Mouse (Mus musculus): Measurements from ENCODE around the gene Btg2. TPM values are rescaled to one million over a fixed set of nuclear protein-coding genes. Genes with fewer than 3 reads are reported as not detected.

The Btg2 gene
- polyA plus RNA-seq, 1 experiment from 2014 or later: 38.6 TPM

- H3K4me2 ChIP-seq: no peak overlapping the region
- H3K4me1 ChIP-seq (replicated peaks; ENCODE audit: control insufficient read depth, insufficient read depth, low read length): peaks cover 55% of the 10 kb centered on the region
- H3K4me3 ChIP-seq (ENCODE audit: low read depth, low read length): no peak overlapping the region
- H3K9ac ChIP-seq (ENCODE audit: low read depth, low read length): no peak overlapping the region
- DNase-seq (ENCODE audit: low spot score): no peak
- 76% methylated on average over 3 of the region's 3 CpGs for WGBS
- no peaks in the 10 kb centered on the region for H3K9me3 ChIP-seq (ENCODE audit: control insufficient read depth, low read length)
- H3K27ac ChIP-seq (ENCODE audit: low read depth, low read length): no peak overlapping the region
- no peaks in the 10 kb centered on the region for H3K27me3 ChIP-seq (replicated peaks; ENCODE audit: control insufficient read depth, insufficient read depth, low read length)
- no peak for ATAC-seq (replicated peaks; ENCODE audit: low FRiP score)
- H3K36me3 ChIP-seq (ENCODE audit: control insufficient read depth, insufficient read depth, low read length): no peaks in the 10 kb centered on the region
Observed at GRCm38 (mm10) chr1:134084128-134084527, 5.2 kb upstream of the Btg2 start.

- peaks cover 53% of the 10 kb centered on the region for H3K4me1 ChIP-seq (replicated peaks; ENCODE audit: control insufficient read depth, insufficient read depth, low read length)
- no peaks in the 10 kb centered on the region for H3K27me3 ChIP-seq (replicated peaks; ENCODE audit: control insufficient read depth, insufficient read depth, low read length)
- peak overlapping the region; percentile 10; the same call in 1 of the 2 replicates for H3K27ac ChIP-seq (ENCODE audit: low read depth, low read length)
- no peak overlapping the region for H3K4me3 ChIP-seq (ENCODE audit: low read depth, low read length)
- H3K36me3 ChIP-seq (ENCODE audit: control insufficient read depth, insufficient read depth, low read length): no peaks in the 10 kb centered on the region
- WGBS: 66% methylated on average over 8 of the region's 8 CpGs
- DNase-seq (ENCODE audit: low spot score) (no peak), ATAC-seq (replicated peaks; ENCODE audit: low FRiP score) (no peak)
- no peaks in the 10 kb centered on the region for H3K9me3 ChIP-seq (ENCODE audit: control insufficient read depth, low read length)
- H3K9ac ChIP-seq (ENCODE audit: low read depth, low read length): 0 out of 2 replicates have a peak overlapping the region, but pooled peaks have one; percentile 4
- no peak overlapping the region for H3K4me2 ChIP-seq
Observed at GRCm38 (mm10) chr1:134083676-134084075, 4.8 kb upstream of the Btg2 start.

- 39% methylated on average over 11 of the region's 11 CpGs for WGBS
- Histone ChIP-seq H3K27me3 (replicated peaks; ENCODE audit: control insufficient read depth, insufficient read depth, low read length) (no peaks in the 10 kb centered on the region), H3K4me3 (ENCODE audit: low read depth, low read length) (no peak overlapping the region), H3K4me2 (peak overlapping the region; percentile 30; the same call in 1 of the 2 replicates), H3K27ac (ENCODE audit: low read depth, low read length) (0 out of 2 replicates have a peak overlapping the region, but pooled peaks have one; percentile 20), H3K36me3 (ENCODE audit: control insufficient read depth, insufficient read depth, low read length) (no peaks in the 10 kb centered on the region), H3K9ac (ENCODE audit: low read depth, low read length) (peak overlapping the region; percentile 10; the same call in 1 of the 2 replicates), H3K4me1 (replicated peaks; ENCODE audit: control insufficient read depth, insufficient read depth, low read length) (peaks cover 55% of the 10 kb centered on the region), H3K9me3 (ENCODE audit: control insufficient read depth, low read length) (no peaks in the 10 kb centered on the region)
- no peak for DNase-seq (ENCODE audit: low spot score)
- ATAC-seq (replicated peaks; ENCODE audit: low FRiP score): peak; percentile 56
Observed at GRCm38 (mm10) chr1:134082987-134083516, 4.1 kb upstream of the Btg2 start.

GRCm38 (mm10) chr1:134080881-134081450 lies 2.0 kb upstream of the Btg2 start:
- H3K9ac ChIP-seq (ENCODE audit: low read depth, low read length): no peak overlapping the region; the same call in 1 of the 2 replicates
- peaks cover 5% of the 10 kb centered on the region; the same call in 1 of the 2 replicates for H3K36me3 ChIP-seq (ENCODE audit: control insufficient read depth, insufficient read depth, low read length)
- H3K27ac ChIP-seq (ENCODE audit: low read depth, low read length): no peak overlapping the region
- DNase-seq (ENCODE audit: low spot score) (no peak), ATAC-seq (replicated peaks; ENCODE audit: low FRiP score) (no peak)
- no peak overlapping the region for H3K4me2 ChIP-seq
- no peaks in the 10 kb centered on the region; the same call in 1 of the 2 replicates for H3K27me3 ChIP-seq (replicated peaks; ENCODE audit: control insufficient read depth, insufficient read depth, low read length)
- H3K4me3 ChIP-seq (ENCODE audit: low read depth, low read length): no peak overlapping the region
- H3K9me3 ChIP-seq (ENCODE audit: control insufficient read depth, low read length): no peaks in the 10 kb centered on the region
- 77% methylated on average over 5 of the region's 5 CpGs for WGBS
- peaks cover 45% of the 10 kb centered on the region for H3K4me1 ChIP-seq (replicated peaks; ENCODE audit: control insufficient read depth, insufficient read depth, low read length)

GRCm38 (mm10) chr1:134080406-134080805 lies 1.5 kb upstream of the Btg2 start:
- Histone ChIP-seq H3K9ac (ENCODE audit: low read depth, low read length) (peak overlapping the region; percentile 20), H3K27ac (ENCODE audit: low read depth, low read length) (0 out of 2 replicates have a peak overlapping the region, but pooled peaks have one; percentile 26), H3K4me1 (replicated peaks; ENCODE audit: control insufficient read depth, insufficient read depth, low read length) (peaks cover 44% of the 10 kb centered on the region), H3K4me3 (ENCODE audit: low read depth, low read length) (no peak overlapping the region), H3K9me3 (ENCODE audit: control insufficient read depth, low read length) (no peaks in the 10 kb centered on the region), H3K27me3 (replicated peaks; ENCODE audit: control insufficient read depth, insufficient read depth, low read length) (no peaks in the 10 kb centered on the region; the same call in 1 of the 2 replicates), H3K36me3 (ENCODE audit: control insufficient read depth, insufficient read depth, low read length) (peaks cover 6% of the 10 kb centered on the region; the same call in 1 of the 2 replicates), H3K4me2 (0 out of 2 replicates have a peak overlapping the region, but pooled peaks have one; percentile 88)
- ATAC-seq (replicated peaks; ENCODE audit: low FRiP score) (no peak), DNase-seq (ENCODE audit: low spot score) (no peak)
- 57% methylated on average over 4 of the region's 4 CpGs for WGBS

- peak overlapping the region; percentile 88 for H3K4me2 ChIP-seq
- H3K9me3 ChIP-seq (ENCODE audit: control insufficient read depth, low read length): no peaks in the 10 kb centered on the region
- peak overlapping the region; percentile 80; the same call in 1 of the 2 replicates for H3K27ac ChIP-seq (ENCODE audit: low read depth, low read length)
- peaks cover 6% of the 10 kb centered on the region; the same call in 1 of the 2 replicates for H3K36me3 ChIP-seq (ENCODE audit: control insufficient read depth, insufficient read depth, low read length)
- WGBS: 7% methylated on average over 9 of the region's 9 CpGs
- peaks cover 46% of the 10 kb centered on the region for H3K4me1 ChIP-seq (replicated peaks; ENCODE audit: control insufficient read depth, insufficient read depth, low read length)
- ATAC-seq (replicated peaks; ENCODE audit: low FRiP score) (no peak), DNase-seq (ENCODE audit: low spot score) (no peak)
- H3K27me3 ChIP-seq (replicated peaks; ENCODE audit: control insufficient read depth, insufficient read depth, low read length): no peaks in the 10 kb centered on the region; the same call in 1 of the 2 replicates
- peak overlapping the region; percentile 67 for H3K9ac ChIP-seq (ENCODE audit: low read depth, low read length)
- peak overlapping the region; percentile 79 for H3K4me3 ChIP-seq (ENCODE audit: low read depth, low read length)
Observed at GRCm38 (mm10) chr1:134079477-134080163, 700 bp upstream of the Btg2 start.

GRCm38 (mm10) chr1:134078061-134078795 lies 692 bp downstream of the Btg2 start:
- peaks cover 55% of the 10 kb centered on the region for H3K4me1 ChIP-seq (replicated peaks; ENCODE audit: control insufficient read depth, insufficient read depth, low read length)
- no peaks in the 10 kb centered on the region for H3K9me3 ChIP-seq (ENCODE audit: control insufficient read depth, low read length)
- peak overlapping the region; percentile 79 for H3K4me3 ChIP-seq (ENCODE audit: low read depth, low read length)
- DNase-seq (ENCODE audit: low spot score) (peak; percentile 49), ATAC-seq (replicated peaks; ENCODE audit: low FRiP score) (peak; percentile 71)
- peak overlapping the region; percentile 83 for H3K9ac ChIP-seq (ENCODE audit: low read depth, low read length)
- H3K27me3 ChIP-seq (replicated peaks; ENCODE audit: control insufficient read depth, insufficient read depth, low read length): no peaks in the 10 kb centered on the region; the same call in 1 of the 2 replicates
- H3K36me3 ChIP-seq (ENCODE audit: control insufficient read depth, insufficient read depth, low read length): peaks cover 6% of the 10 kb centered on the region; the same call in 1 of the 2 replicates
- WGBS: 7% methylated on average over 19 of the region's 19 CpGs
- peak overlapping the region; percentile 80 for H3K27ac ChIP-seq (ENCODE audit: low read depth, low read length)
- H3K4me2 ChIP-seq: peak overlapping the region; percentile 88

- peaks cover 55% of the 10 kb centered on the region for H3K4me1 ChIP-seq (replicated peaks; ENCODE audit: control insufficient read depth, insufficient read depth, low read length)
- peak overlapping the region; percentile 88 for H3K4me2 ChIP-seq
- H3K36me3 ChIP-seq (ENCODE audit: control insufficient read depth, insufficient read depth, low read length): peaks cover 6% of the 10 kb centered on the region; the same call in 1 of the 2 replicates
- 27% methylated on average over 14 of the region's 14 CpGs for WGBS
- ATAC-seq (replicated peaks; ENCODE audit: low FRiP score) (no peak), DNase-seq (ENCODE audit: low spot score) (no peak)
- H3K27ac ChIP-seq (ENCODE audit: low read depth, low read length): peak overlapping the region; percentile 80
- no peaks in the 10 kb centered on the region for H3K9me3 ChIP-seq (ENCODE audit: control insufficient read depth, low read length)
- peak overlapping the region; percentile 83 for H3K9ac ChIP-seq (ENCODE audit: low read depth, low read length)
- H3K27me3 ChIP-seq (replicated peaks; ENCODE audit: control insufficient read depth, insufficient read depth, low read length): no peaks in the 10 kb centered on the region; the same call in 1 of the 2 replicates
- H3K4me3 ChIP-seq (ENCODE audit: low read depth, low read length): peak overlapping the region; percentile 79
Observed at GRCm38 (mm10) chr1:134077389-134078060, 1.4 kb downstream of the Btg2 start.

All from liver, embryonic 11.5 days (tissue).